Mouse (Mus musculus) spleen, postnatal 14 days (tissue): ENCODE data around the gene Sfrp2.

Experiments used
- DNase-seq, 2 experiments: peaks; one replicate each; pipeline ENCODE4 v3.0.0; 2021 to 2022; ENCODE audit warnings: low spot score in 2 of 2

Gene Sfrp2

GRCm38 (mm10) chr3:83765871-83766725, at the start of gene Sfrp2:
TSS of gene Sfrp2 (plus strand) at chr3:83766321.
- DNase-seq, result no peak

GRCm38 (mm10) chr3:83717643-83718231, 48.4 kb upstream of the Sfrp2 start:
- no peak for DNase-seq

- no peak for DNase-seq
These were observed 47.5 kb upstream of the Sfrp2 start for GRCm38 (mm10) chr3:83718662-83719061.

- no peak for DNase-seq
These were observed 37.9 kb upstream of the Sfrp2 start for GRCm38 (mm10) chr3:83728223-83728622.

GRCm38 (mm10) chr3:83728675-83729390, 37.3 kb upstream of the Sfrp2 start:
- no peak for DNase-seq

- no peak for DNase-seq
These were observed 32.1 kb upstream of the Sfrp2 start for GRCm38 (mm10) chr3:83733985-83734384.

- DNase-seq, result no peak
These were observed 29.1 kb upstream of the Sfrp2 start for GRCm38 (mm10) chr3:83736980-83737379.

GRCm38 (mm10) chr3:83740246-83740645, 25.9 kb upstream of the Sfrp2 start:
- DNase-seq, result no peak

- no peak for DNase-seq
These were observed 18.8 kb upstream of the Sfrp2 start for GRCm38 (mm10) chr3:83747276-83747675.

GRCm38 (mm10) chr3:83747895-83748294, 18.2 kb upstream of the Sfrp2 start:
- no peak for DNase-seq

GRCm38 (mm10) chr3:83751625-83752024, 14.5 kb upstream of the Sfrp2 start:
- no peak for DNase-seq

GRCm38 (mm10) chr3:83752196-83752595, 13.9 kb upstream of the Sfrp2 start:
- no peak for DNase-seq

GRCm38 (mm10) chr3:83755043-83755635, 11.0 kb upstream of the Sfrp2 start:
- no peak for DNase-seq

- DNase-seq, result no peak
These were observed 10.5 kb upstream of the Sfrp2 start for GRCm38 (mm10) chr3:83755666-83756065.

- DNase-seq, result no peak
These were observed 3.8 kb upstream of the Sfrp2 start for GRCm38 (mm10) chr3:83762361-83762760.

GRCm38 (mm10) chr3:83763551-83764548, 2.3 kb upstream of the Sfrp2 start:
- peak in 1 of 2 experiments; percentile 53 for DNase-seq

GRCm38 (mm10) chr3:83766726-83767070, 577 bp downstream of the Sfrp2 start:
- no peak for DNase-seq

GRCm38 (mm10) chr3:83767121-83767520, 1.0 kb downstream of the Sfrp2 start:
- DNase-seq, result no peak

- no peak for DNase-seq
These were observed 2.3 kb downstream of the Sfrp2 start for GRCm38 (mm10) chr3:83768293-83769035.

- DNase-seq, result no peak
These were observed 2.9 kb downstream of the Sfrp2 start for GRCm38 (mm10) chr3:83769036-83769410.
